Mouse (Mus musculus): ENCODE results near the gene Ptbp1. TPM values are rescaled to one million over a fixed set of nuclear protein-coding genes. Genes with fewer than 3 reads are reported as not detected.

The Ptbp1 gene
- polyA plus RNA-seq, 1 experiment, result 188 TPM

- H3K4me1 ChIP-seq (ENCODE audit: control insufficient read depth, insufficient read depth, low read length), result no peaks in the 10 kb centered on the region; the same call in 1 of the 2 replicates
- 73% methylated on average over 10 of the region's 10 CpGs for WGBS
- H3K27ac ChIP-seq (ENCODE audit: control insufficient read depth, insufficient read depth, low read depth, low read length, poor library complexity), result no peak overlapping the region
- no peak for TF ChIP-seq POLR2A (IDR thresholded peaks at IDR 0.05; ENCODE audit: borderline replicate concordance, control insufficient read depth, low read depth, low read length)
- TF ChIP-seq CTCF (IDR thresholded peaks at IDR 0.05; ENCODE audit: control insufficient read depth, insufficient read depth, low read length), result no peak
- no peak overlapping the region for H3K4me3 ChIP-seq (replicated peaks; ENCODE audit: control insufficient read depth, low read depth, low read length)
Measured at GRCm38 (mm10) chr10:79862925-79863324, 8.7 kb downstream of the Ptbp1 start.

GRCm38 (mm10) chr10:79864351-79865188, 10.3 kb downstream of the Ptbp1 start:
- H3K27ac ChIP-seq (ENCODE audit: control insufficient read depth, insufficient read depth, low read depth, low read length, poor library complexity), result no peak overlapping the region
- WGBS, result 68% methylated on average over 10 of the region's 10 CpGs
- H3K4me3 ChIP-seq (replicated peaks; ENCODE audit: control insufficient read depth, low read depth, low read length), result no peak overlapping the region
- TF ChIP-seq CTCF (IDR thresholded peaks at IDR 0.05; ENCODE audit: control insufficient read depth, insufficient read depth, low read length) (no peak), POLR2A (IDR thresholded peaks at IDR 0.05; ENCODE audit: borderline replicate concordance, control insufficient read depth, low read depth, low read length) (no peak)
- no peaks in the 10 kb centered on the region for H3K4me1 ChIP-seq (ENCODE audit: control insufficient read depth, insufficient read depth, low read length)

DNA sequence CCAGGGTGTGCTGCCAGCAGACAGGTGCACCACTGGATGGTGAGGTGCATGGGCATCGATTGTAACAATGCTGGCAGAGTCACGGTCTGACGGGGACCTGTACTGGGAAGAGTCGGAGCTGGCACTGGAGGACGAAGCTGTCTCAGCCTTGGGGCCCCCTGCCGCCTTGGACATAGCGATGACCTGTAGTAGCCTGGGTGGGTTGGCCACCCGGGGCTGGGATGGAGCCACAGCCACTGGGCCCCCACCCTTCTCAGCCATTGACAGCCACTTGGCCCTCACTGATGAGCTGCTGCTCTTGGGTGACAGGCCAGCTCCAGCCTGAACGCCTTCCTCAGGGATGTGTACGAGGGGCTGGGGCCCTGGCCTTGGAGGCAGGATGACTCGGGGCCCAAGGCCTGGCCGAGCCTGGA, 11.0 kb downstream of the Ptbp1 start:
- no peaks in the 10 kb centered on the region for H3K4me1 ChIP-seq (ENCODE audit: control insufficient read depth, insufficient read depth, low read length)
- no peak overlapping the region for H3K4me3 ChIP-seq (replicated peaks; ENCODE audit: control insufficient read depth, low read depth, low read length)
- TF ChIP-seq CTCF (IDR thresholded peaks at IDR 0.05; ENCODE audit: control insufficient read depth, insufficient read depth, low read length) (no peak), POLR2A (IDR thresholded peaks at IDR 0.05; ENCODE audit: borderline replicate concordance, control insufficient read depth, low read depth, low read length) (peak; percentile 8; the same call in 1 of the 2 replicates)
- no peak overlapping the region for H3K27ac ChIP-seq (ENCODE audit: control insufficient read depth, insufficient read depth, low read depth, low read length, poor library complexity)
- WGBS, result 75% methylated on average over 12 of the region's 12 CpGs

DNA sequence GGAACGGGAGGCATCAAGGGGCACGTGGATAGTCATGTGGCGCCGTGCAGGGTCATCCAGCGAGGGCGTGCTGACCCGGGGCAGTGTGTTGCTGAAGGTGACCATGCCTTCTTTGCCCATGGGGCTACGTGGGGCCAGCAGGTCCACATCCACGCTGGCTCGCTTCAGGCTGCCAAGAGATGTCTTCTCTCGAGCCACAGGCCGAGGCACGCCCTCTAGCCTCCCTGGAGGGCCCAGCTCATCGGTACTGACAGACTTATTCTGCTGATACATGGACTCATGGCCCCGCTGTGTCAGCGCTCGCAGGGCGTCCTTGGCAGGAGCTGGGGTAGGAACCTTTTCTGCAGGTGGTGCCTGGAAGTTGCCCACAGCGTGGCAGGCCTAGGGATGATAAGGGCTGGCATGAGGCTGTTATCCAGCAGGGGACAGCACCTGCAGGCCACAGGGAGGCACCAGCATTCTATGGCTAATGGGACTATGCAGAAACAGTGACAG, 11.6 kb downstream of the Ptbp1 start:
- TF ChIP-seq CTCF (IDR thresholded peaks at IDR 0.05; ENCODE audit: control insufficient read depth, insufficient read depth, low read length), result peak; percentile 56
- TF ChIP-seq POLR2A (IDR thresholded peaks at IDR 0.05; ENCODE audit: borderline replicate concordance, control insufficient read depth, low read depth, low read length), result no peak
- Histone ChIP-seq H3K27ac (ENCODE audit: control insufficient read depth, insufficient read depth, low read depth, low read length, poor library complexity) (peak overlapping the region; percentile 17; the same call in 1 of the 2 replicates), H3K4me3 (replicated peaks; ENCODE audit: control insufficient read depth, low read depth, low read length) (no peak overlapping the region), H3K4me1 (ENCODE audit: control insufficient read depth, insufficient read depth, low read length) (no peaks in the 10 kb centered on the region)
- 68% methylated on average over 19 of the region's 19 CpGs for WGBS

DNA sequence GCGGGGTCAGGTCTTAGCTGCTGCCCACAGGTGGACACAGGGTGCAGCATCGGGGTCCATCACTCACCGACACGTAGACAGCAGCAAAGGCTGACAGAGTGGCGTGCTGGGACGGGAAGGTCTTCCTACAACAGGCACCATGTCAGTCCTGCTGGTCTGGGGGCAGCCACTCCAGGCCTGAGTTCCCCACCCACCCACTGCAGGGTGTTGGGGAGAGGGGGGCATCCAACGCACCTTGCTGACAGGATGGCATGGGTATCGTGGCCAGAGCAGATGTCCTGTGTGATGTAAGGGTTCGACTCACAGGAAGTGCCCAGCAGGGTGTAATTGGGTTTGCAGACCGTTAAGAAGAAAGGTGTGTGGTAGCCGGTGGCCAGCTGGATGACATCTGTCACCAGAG, 12.4 kb downstream of the Ptbp1 start:
- H3K4me3 ChIP-seq (replicated peaks; ENCODE audit: control insufficient read depth, low read depth, low read length), result no peak overlapping the region
- WGBS, result 66% methylated on average over 11 of the region's 11 CpGs
- TF ChIP-seq POLR2A (IDR thresholded peaks at IDR 0.05; ENCODE audit: borderline replicate concordance, control insufficient read depth, low read depth, low read length) (no peak), CTCF (IDR thresholded peaks at IDR 0.05; ENCODE audit: control insufficient read depth, insufficient read depth, low read length) (no peak)
- H3K27ac ChIP-seq (ENCODE audit: control insufficient read depth, insufficient read depth, low read depth, low read length, poor library complexity), result no peak overlapping the region
- no peaks in the 10 kb centered on the region for H3K4me1 ChIP-seq (ENCODE audit: control insufficient read depth, insufficient read depth, low read length)

DNA sequence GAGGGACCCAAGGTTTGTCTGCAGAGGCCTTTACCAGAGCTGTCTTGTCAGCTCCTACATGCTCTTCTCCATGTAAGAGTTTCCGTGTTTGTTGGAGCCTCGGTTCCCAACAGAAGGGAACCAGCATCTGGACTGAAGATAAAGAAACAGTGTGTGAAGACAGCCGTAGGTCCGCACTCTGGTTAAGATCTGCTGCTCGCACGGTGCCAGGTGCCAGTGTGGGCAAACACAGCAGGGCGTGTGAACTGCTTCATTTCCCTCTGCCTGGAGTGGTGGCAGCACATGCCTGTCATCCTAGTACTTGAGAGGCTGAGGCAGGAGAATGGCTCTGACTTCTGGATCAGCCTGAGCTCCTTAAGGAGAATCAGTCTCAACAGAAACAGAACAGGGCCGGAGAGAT, 17.6 kb downstream of the Ptbp1 start:
- Histone ChIP-seq H3K4me1 (ENCODE audit: control insufficient read depth, insufficient read depth, low read length) (peaks cover 6% of the 10 kb centered on the region), H3K4me3 (replicated peaks; ENCODE audit: control insufficient read depth, low read depth, low read length) (no peak overlapping the region), H3K27ac (ENCODE audit: control insufficient read depth, insufficient read depth, low read depth, low read length, poor library complexity) (no peak overlapping the region)
- 83% methylated on average over 8 of the region's 8 CpGs for WGBS
- TF ChIP-seq POLR2A (IDR thresholded peaks at IDR 0.05; ENCODE audit: borderline replicate concordance, control insufficient read depth, low read depth, low read length) (no peak), CTCF (IDR thresholded peaks at IDR 0.05; ENCODE audit: control insufficient read depth, insufficient read depth, low read length) (no peak)

DNA sequence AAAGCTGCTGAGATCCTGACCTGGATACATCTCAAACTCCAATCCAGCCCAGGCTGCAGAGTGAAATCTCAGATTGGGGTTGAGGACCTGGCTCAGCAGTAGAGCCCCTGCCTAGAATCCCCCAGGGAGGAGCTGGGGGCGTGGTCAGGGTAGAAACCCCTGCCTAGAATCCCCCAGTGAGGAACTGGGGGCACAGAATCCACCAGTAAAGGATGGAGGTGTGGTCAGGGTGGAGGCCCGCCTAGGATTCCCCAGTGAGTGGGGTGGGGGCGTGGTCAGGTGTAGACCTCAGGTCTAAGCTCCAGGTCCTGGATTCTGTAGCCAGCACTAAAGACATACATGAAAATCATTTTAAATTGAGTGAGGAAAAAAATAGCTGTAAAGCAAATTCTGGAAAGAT, 18.6 kb downstream of the Ptbp1 start:
- H3K27ac ChIP-seq (ENCODE audit: control insufficient read depth, insufficient read depth, low read depth, low read length, poor library complexity), result no peak overlapping the region
- no peak overlapping the region for H3K4me3 ChIP-seq (replicated peaks; ENCODE audit: control insufficient read depth, low read depth, low read length)
- 33% methylated on average over 3 of the region's 3 CpGs for WGBS
- TF ChIP-seq CTCF (IDR thresholded peaks at IDR 0.05; ENCODE audit: control insufficient read depth, insufficient read depth, low read length), result no peak
- H3K4me1 ChIP-seq (ENCODE audit: control insufficient read depth, insufficient read depth, low read length), result peaks cover 7% of the 10 kb centered on the region

GRCm38 (mm10) chr10:79873313-79873712, 19.1 kb downstream of the Ptbp1 start:
- Histone ChIP-seq H3K27ac (ENCODE audit: control insufficient read depth, insufficient read depth, low read depth, low read length, poor library complexity) (no peak overlapping the region), H3K4me1 (ENCODE audit: control insufficient read depth, insufficient read depth, low read length) (peaks cover 7% of the 10 kb centered on the region), H3K4me3 (replicated peaks; ENCODE audit: control insufficient read depth, low read depth, low read length) (peak overlapping the region; percentile 11)
- 4% methylated on average over 6 of the region's 6 CpGs for WGBS
- TF ChIP-seq POLR2A (IDR thresholded peaks at IDR 0.05; ENCODE audit: borderline replicate concordance, control insufficient read depth, low read depth, low read length) (no peak), CTCF (IDR thresholded peaks at IDR 0.05; ENCODE audit: control insufficient read depth, insufficient read depth, low read length) (no peak)
